Mouse (Mus musculus) ovary, postnatal 10 days (tissue): ENCODE measurements around the gene Cd22.
"Not testable (repeated sequence)": the region's sequence is repeated elsewhere in the genome, so short reads cannot be mapped to it uniquely, and the experiment has no call there.

ENCODE experiments used
- DNase-seq: peaks from one replicate; pipeline ENCODE4 v3.0.0; 2022; ENCODE audit warnings: low spot score

Cd22 gene

GRCm38 (mm10) chr7:30880176-30880575, at the start of gene Cd22:
Gene Cd22 (minus strand): TSS chr7:30880342.
- no peak for DNase-seq

DNA sequence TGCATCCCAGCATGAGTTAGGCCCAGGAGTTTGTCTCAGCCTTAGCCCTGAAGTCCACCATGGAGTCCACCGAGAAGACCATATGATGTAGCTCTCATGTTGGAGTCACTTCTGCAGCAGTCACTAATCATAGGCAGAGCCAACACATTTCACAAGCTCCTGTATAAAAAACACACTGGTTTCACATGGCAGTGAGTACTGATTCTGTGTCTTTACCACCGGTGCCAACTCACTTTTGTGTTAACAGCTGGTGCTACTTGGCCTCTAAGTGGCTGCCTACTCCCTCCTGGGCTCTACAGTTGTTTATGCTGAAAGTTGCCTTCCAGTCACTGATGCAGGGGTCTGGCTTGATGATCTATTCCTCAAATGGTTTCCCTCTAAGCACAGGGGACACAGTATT, 44.4 kb upstream of the Cd22 start, which contains the start of gene Hamp2:
TSS of gene Hamp2 (minus strand) at position 101 of the 400 bp plus-strand sequence.
- not testable (repeated sequence) for DNase-seq

- no peak for DNase-seq
Measured at GRCm38 (mm10) chr7:30924071-30924470, 43.9 kb upstream of the Cd22 start.

DNA sequence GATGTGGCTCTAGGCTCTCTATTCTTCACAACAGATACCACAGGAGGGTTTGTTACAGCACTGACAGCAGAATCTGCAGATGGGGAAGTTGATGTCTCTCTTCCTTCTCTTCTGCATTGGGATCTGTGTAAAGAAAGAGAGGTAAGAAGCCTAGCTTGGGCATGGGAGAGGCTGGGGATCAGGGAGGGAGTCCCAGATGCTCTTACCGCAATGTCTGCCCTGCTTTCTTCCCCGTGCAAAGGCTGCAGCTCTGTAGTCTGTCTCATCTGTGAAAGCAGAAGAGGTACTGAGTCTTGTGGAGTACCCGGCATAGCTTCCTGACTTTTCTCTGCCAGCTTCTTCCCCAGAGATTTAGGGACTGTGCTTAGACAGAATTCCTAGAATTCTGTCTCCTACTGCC, 42.3 kb upstream of the Cd22 start:
- DNase-seq = not testable (repeated sequence)

DNA sequence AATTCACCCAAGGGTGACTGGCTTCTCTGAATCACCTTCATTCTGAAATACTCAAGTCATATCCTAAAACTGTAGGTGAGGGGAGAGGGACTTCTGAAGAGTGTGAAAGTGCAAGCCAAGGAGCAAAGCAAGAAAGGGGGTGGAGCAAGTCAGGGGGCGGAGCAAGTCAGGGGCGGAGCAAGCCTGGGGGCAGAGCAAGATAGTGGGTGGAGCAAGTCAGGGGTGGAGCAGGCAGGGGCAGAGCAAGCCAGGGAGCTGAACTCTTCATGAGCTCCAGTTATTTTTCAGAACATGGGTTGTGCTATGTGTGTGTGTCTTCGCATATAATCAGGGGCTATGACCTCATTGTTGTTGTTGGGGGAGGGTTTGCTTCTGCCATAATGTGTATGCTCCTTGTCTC, 40.1 kb upstream of the Cd22 start:
- DNase-seq = no peak

GRCm38 (mm10) chr7:30917219-30917618, 37.1 kb upstream of the Cd22 start:
- DNase-seq = no peak

DNA sequence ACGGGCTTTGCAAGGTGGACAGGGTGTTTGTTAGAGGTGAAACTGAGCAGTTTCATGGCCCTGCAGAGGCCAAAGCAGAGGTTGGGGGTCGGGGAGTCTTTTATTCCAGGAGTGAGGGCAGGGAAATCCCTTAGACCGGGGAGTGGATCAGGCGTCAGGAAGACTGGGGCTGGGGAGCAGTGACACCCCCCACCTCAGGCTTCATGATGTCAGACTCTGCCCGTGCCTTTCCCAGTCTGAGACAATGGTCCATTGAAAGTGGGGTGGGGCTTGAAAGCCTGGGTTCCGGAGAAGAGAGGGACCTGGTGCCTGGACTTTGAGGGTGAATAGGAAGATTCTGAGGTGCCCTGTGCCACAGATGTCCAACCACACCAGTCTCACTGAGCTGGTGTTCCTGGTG, 36.6 kb upstream of the Cd22 start:
- no peak for DNase-seq

GRCm38 (mm10) chr7:30914732-30915131, 34.6 kb upstream of the Cd22 start, which contains the start of gene Mag:
Gene Mag (minus strand): TSS chr7:30914873.
- no peak for DNase-seq

GRCm38 (mm10) chr7:30909773-30910172, 29.6 kb upstream of the Cd22 start:
- no peak for DNase-seq

- DNase-seq = no peak
Measured at GRCm38 (mm10) chr7:30908992-30909431, 28.9 kb upstream of the Cd22 start.

DNA sequence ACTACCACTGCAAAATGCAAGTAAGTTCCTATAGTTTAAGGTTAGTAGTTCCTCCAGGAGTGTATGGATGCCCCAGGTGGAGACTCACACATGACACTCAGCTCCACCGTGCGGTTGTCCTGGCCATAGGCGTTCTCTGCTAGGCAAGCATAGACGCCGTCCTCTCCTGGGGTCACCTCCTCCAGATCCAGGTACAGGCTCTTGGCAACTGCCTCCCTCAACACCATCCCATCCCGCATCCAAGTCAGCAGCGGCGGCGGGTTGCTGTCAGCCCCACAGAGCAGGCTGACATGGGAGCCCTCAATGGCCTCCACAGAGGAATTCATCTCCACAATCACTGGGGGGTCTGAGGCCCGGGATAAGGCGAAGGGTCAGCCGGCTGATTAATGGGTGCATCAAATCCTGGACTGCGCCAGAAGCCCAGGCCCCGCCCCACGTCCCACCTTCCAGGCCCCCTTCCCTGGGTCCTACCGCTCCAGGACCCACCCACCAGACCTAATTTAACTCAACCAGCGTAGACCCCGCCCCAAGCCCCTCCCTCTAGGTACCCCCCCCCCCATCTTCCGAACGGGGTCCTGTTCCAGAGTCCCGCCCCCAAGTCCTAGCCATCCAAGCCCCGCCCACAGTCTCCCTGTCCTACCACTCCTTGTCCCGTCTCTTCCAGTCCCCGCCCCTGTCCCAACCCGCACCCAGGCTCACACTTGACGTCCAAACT, 28.3 kb upstream of the Cd22 start:
- DNase-seq = no peak

GRCm38 (mm10) chr7:30904042-30904441, 23.9 kb upstream of the Cd22 start:
- no peak for DNase-seq

- no peak for DNase-seq
Measured at GRCm38 (mm10) chr7:30895217-30895616, 15.1 kb upstream of the Cd22 start.

GRCm38 (mm10) chr7:30892515-30892914, 12.4 kb upstream of the Cd22 start:
- DNase-seq = no peak

GRCm38 (mm10) chr7:30891746-30892145, 11.6 kb upstream of the Cd22 start:
- DNase-seq = no peak

DNA sequence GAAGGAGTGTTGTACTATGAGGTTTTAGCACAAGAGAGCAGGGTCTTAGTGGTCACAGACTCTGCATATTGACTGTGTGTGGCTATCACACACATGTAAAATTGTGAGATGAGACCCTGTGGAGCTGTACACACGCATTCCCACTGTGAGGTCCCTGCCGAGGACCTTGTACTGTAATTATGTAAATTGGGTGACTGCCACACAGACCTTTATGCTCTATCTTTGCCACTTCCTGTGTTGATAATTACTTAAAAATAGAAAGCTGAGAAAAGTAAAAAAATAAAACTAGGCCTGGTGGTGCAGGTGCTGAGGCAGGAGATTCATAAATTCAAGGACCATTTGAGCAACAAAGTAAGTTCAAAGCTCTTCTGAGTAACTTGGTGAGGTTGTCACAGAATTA, 10.5 kb upstream of the Cd22 start:
- DNase-seq = no peak

DNA sequence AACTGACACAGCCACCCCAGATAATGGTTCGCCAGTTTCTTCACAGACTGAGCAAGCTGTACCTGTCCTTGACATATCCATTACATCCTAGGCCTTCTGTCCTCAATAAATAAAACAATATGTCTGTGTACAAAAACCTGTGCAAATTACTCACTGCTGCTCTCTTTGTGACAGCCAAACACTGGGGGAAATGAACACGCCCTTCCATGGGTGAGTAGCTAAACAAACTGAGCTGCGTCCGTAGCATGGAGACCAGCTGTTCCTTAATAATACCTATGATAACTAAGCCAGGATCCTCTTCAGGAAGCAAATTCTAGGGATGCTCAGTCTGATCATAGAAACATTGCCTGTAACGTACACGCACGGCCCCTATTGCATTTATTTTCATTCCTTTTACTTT, 8.6 kb upstream of the Cd22 start:
- DNase-seq = no peak

DNA sequence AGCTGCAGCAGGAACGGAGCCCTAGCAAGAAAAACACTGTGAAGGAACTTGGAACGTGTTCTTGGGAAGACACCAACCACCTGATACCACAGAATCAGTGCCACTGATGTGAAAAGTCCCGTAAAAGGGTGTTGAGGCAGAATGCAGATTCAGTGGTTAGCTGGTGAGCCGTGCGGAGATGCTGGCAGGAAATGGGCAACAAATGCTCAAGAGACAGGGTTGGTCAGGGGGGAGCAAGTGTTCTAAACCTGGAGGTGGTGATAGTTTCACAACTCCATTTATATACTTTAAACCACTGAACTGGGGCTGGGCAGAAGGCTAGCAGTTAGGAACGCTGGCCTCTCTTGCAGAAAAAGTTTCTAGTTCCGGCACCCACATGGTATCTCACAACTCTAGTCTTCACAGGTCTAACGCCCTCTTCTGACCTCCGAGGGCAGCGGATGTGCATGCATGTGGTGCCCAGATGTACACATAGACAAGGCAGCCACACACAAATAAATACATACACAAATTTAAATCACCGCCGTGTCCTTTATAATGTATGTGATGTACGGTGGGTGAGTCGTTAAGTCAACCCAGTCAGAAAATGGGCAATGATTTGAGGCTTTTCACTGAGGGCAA, 7.5 kb upstream of the Cd22 start:
- DNase-seq = no peak

GRCm38 (mm10) chr7:30886852-30887251, 6.7 kb upstream of the Cd22 start:
- DNase-seq = no peak

DNA sequence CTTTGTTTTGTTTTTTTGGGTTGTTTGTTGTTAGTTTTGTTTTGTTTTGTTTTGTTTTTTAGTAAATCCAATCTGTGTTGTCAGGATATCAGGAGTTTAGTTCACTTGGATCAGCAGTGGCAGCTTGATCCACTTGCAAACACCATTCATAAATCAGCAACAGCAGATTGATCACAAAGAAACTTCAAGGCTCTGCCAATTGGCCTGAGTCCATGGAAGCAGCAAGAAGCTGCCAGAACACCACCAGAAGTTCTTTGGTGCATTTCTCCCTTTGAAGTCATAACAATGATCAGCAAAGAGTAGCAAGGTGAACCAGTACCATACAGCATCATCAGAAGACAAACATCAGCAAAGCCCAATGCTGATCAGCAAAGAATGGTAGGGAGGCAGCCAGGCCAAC, 3.9 kb upstream of the Cd22 start:
- DNase-seq = no peak

DNA sequence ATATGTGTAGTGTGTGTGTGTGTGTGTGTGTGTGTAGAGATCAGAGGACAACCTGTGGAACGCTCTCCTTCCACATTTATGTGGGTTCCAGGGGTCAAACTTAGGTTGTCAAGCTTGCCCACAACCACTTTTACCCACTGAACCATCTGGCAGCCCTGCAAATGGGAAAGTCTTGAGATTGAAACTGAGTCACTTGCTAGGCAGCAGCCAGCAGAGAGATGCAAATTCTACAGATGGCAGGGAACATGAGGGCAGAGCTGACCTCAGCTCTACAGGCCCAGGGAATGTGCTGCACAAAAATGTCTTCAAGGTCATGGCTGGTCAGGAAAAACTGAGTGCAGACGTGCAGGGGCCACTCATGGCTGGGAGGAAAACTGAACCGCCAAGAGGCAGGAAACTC, 1.2 kb upstream of the Cd22 start:
- no peak for DNase-seq

DNA sequence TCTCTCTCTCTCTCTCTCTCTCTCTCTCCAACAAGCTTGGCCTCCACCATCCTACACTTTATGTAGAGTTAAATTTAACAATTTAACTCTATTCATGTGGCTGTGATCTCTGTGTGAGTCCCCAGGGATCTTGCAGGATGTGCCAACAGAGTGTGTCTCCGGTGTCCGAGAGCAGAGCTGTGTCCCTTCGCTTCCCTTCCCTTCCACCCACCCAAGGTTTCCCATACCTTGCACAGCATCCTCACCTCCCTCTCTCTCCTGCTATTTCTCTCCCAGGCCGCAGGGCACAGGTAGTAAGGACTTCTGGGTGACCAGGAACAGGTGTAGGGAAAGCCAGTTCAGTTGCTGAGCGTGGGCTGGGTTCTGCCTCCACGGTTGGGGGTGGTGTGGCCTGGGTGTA, 1.2 kb downstream of the Cd22 start:
- DNase-seq = no peak

DNA sequence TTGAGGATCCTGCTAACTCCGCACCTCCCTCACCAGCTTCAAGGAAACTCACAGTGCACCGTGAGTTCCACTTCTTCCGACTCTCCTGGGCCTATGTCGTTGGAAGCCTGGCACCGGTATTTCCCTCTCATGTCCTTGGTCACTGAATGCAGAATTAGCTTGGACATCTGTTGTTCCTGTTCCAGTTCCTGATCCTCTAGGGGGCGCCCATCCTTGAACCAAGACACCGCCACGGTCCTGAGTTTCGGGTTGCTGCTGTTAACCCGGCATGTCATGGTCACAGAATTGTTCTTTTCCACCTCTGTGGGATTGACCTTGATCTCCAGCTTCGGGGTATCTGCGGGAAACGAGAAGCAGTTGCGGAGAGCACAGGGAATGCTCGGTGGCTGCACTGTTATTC, 7.1 kb downstream of the Cd22 start:
- peak; percentile 45 for DNase-seq

DNA sequence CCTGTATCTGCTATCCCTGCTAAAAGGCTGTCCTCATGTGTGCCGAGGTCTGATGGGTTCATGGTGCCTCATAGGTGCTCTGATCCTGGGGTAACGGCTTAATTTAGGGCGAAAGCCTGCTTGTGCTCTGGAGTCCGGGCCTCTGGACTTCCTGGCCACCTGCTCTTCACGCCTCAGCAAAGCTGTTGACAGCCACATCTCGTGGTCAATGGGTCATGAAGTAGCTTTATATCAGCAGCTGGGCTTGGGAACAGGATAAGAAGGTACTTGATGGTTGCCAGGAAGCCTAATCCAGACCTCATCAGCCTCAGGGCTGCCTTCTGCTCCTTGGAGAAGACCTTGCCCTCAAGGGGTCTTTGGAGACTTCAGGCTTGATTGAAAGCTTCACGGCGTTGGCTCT, 16.8 kb downstream of the Cd22 start:
- no peak for DNase-seq
